Comparison of ENCODE assay signal across 7 mouse cellular contexts in genomic region chr7:140923070-140923775, GRCm38 (mm10). TPM values are rescaled to one million over a fixed set of nuclear protein-coding genes. Genes with fewer than 3 reads are reported as not detected.
DNase-seq lines count a peak whose midpoint lies in the region; ATAC-seq and TF ChIP-seq lines count a peak whose summit lies in the region.

No protein-coding gene starts in this region.

- H3K9me3 ChIP-seq in forebrain, embryonic 13.5 days (replicated peaks) = no peaks in the 10 kb centered on the region
- H3K9me3 ChIP-seq in limb, embryonic 11.5 days (ENCODE audit: control insufficient read depth, low read length) = no peaks in the 10 kb centered on the region
- H3K9me3 ChIP-seq in neural tube, embryonic 15.5 days (replicated peaks) = no peaks in the 10 kb centered on the region

- DNase-seq in liver, adult 2 months (ENCODE audit: extremely low read depth, low read depth, low spot score) = peak; percentile 79
- no peak for DNase-seq in liver
- DNase-seq in limb, embryonic 11.5 days (ENCODE audit: low spot score) = no peak
- DNase-seq in Muller cell, postnatal 12 days (ENCODE audit: inconsistent ontology term) = no peak
- DNase-seq in cerebellum, postnatal 36 days = no peak

- H3K36me3 ChIP-seq in liver, adult 2 months (ENCODE audit: control insufficient read depth, insufficient read depth, low read length) = peaks cover 30% of the 10 kb centered on the region; the same call in 1 of the 2 replicates
- H3K36me3 ChIP-seq in forebrain, embryonic 13.5 days (ENCODE audit: poor library complexity, severe bottlenecking) = no peaks in the 10 kb centered on the region
- H3K36me3 ChIP-seq in limb, embryonic 11.5 days (ENCODE audit: control insufficient read depth, insufficient read depth, low read length) = no peaks in the 10 kb centered on the region
- H3K36me3 ChIP-seq in neural tube, embryonic 15.5 days = no peaks in the 10 kb centered on the region

- TF ChIP-seq CTCF in liver, adult 2 months (IDR thresholded peaks at IDR 0.05; ENCODE audit: low read depth, low read length) = no peak

- H3K79me2 ChIP-seq in liver, adult 2 months (ENCODE audit: control insufficient read depth, insufficient read depth, low read length) = no peaks in the 10 kb centered on the region

- TF ChIP-seq POLR2A in liver, adult 2 months (IDR thresholded peaks at IDR 0.05; ENCODE audit: extremely low read depth, insufficient read depth, low read length) = no peak

- WGBS in liver, adult 2 months = 31% methylated on average over 30 of the region's 30 CpGs
- 23% methylated on average over 30 of the region's 30 CpGs for WGBS in forebrain, embryonic 13.5 days
- 22% methylated on average over 30 of the region's 30 CpGs for WGBS in limb, embryonic 11.5 days
- WGBS in neural tube, embryonic 15.5 days = 20% methylated on average over 30 of the region's 30 CpGs

- H3K4me1 ChIP-seq in liver, adult 2 months (ENCODE audit: control insufficient read depth, insufficient read depth, low read length) = peaks cover 29% of the 10 kb centered on the region
- peaks cover 18% of the 10 kb centered on the region for H3K4me1 ChIP-seq in forebrain, embryonic 13.5 days
- H3K4me1 ChIP-seq in limb, embryonic 11.5 days (ENCODE audit: control insufficient read depth, insufficient read depth, low read length) = 0 out of 2 replicates have a peak, but pooled peaks cover 5% of the 10 kb centered on the region
- peaks cover 25% of the 10 kb centered on the region for H3K4me1 ChIP-seq in neural tube, embryonic 15.5 days

- peak overlapping the region; percentile 2; the same call in 1 of the 2 replicates for H3K9ac ChIP-seq in liver, adult 2 months (ENCODE audit: low read depth, low read length)
- peak overlapping the region; percentile 57 for H3K9ac ChIP-seq in forebrain, embryonic 13.5 days
- H3K9ac ChIP-seq in limb, embryonic 11.5 days (ENCODE audit: low read length) = no peak overlapping the region
- peak overlapping the region; percentile 30 for H3K9ac ChIP-seq in neural tube, embryonic 15.5 days (replicated peaks)

- H3K4me3 ChIP-seq in liver, adult 2 months (ENCODE audit: insufficient read depth, low read depth, low read length) = no peak overlapping the region
- H3K4me3 ChIP-seq in forebrain, embryonic 13.5 days = peak overlapping the region; percentile 45
- peak overlapping the region; percentile 29 for H3K4me3 ChIP-seq in limb, embryonic 11.5 days (ENCODE audit: low read depth, low read length)
- peak overlapping the region; percentile 44 for H3K4me3 ChIP-seq in neural tube, embryonic 15.5 days (replicated peaks)

- ATAC-seq in forebrain, embryonic 13.5 days = no peak
- no peak for ATAC-seq in limb, embryonic 11.5 days (ENCODE audit: insufficient number of reproducible peaks, low FRiP score, low TSS enrichment, low read depth)
- no peak; the same call in 1 of the 2 replicates for ATAC-seq in neural tube, embryonic 15.5 days (ENCODE audit: low FRiP score)

- H3K4me2 ChIP-seq in forebrain, embryonic 13.5 days = peak overlapping the region; percentile 90
- peak overlapping the region; percentile 56 for H3K4me2 ChIP-seq in limb, embryonic 11.5 days (ENCODE audit: low read depth, severe bottlenecking)
- H3K4me2 ChIP-seq in neural tube, embryonic 15.5 days = peak overlapping the region; percentile 79

- H3K27ac ChIP-seq in liver, adult 2 months (replicated peaks; ENCODE audit: insufficient read depth, low read depth, low read length) = peak overlapping the region; percentile 39; the same call in 1 of the 2 replicates
- H3K27ac ChIP-seq in forebrain, embryonic 13.5 days = no peak overlapping the region
- no peak overlapping the region for H3K27ac ChIP-seq in limb, embryonic 11.5 days (replicated peaks; ENCODE audit: low read depth, low read length)
- H3K27ac ChIP-seq in neural tube, embryonic 15.5 days (replicated peaks) = no peak overlapping the region

- no peaks in the 10 kb centered on the region for H3K27me3 ChIP-seq in liver, adult 2 months (ENCODE audit: control insufficient read depth, insufficient read depth, low read length)
- peaks cover 70% of the 10 kb centered on the region for H3K27me3 ChIP-seq in forebrain, embryonic 13.5 days
- peaks cover 52% of the 10 kb centered on the region for H3K27me3 ChIP-seq in limb, embryonic 11.5 days (ENCODE audit: control insufficient read depth, insufficient read depth, low read length)
- peaks cover 75% of the 10 kb centered on the region for H3K27me3 ChIP-seq in neural tube, embryonic 15.5 days (replicated peaks)

RNA-seq across cellular contexts. Expression of gene Nlrp6, which starts 2.5 kb away (rescaled TPM):
- 28.9 and 33.4 TPM in 2 replicates for total RNA-seq in liver, adult 2 months (2014; rRNA removed)
- 72.9 and 119 TPM in 2 replicates for polyA plus RNA-seq in liver, adult 2 months (2012; rRNA removed)
- 0.22 and 0.28 TPM in 2 replicates for polyA plus RNA-seq in forebrain, embryonic 13.5 days (2015; fragmentation: Nextera tagmentation; extraction: Ambion mirVana)
- 0.26 TPM in 1 of 2 replicates, not detected in the other for polyA plus RNA-seq in limb, embryonic 11.5 days (2014; fragmentation: Nextera tagmentation; extraction: Ambion mirVana)
- polyA plus RNA-seq in neural tube, embryonic 15.5 days (2015; fragmentation: Nextera tagmentation; extraction: Ambion mirVana) = 0.67 and 5.6 TPM in 2 replicates

RNA-seq across cellular contexts. Expression of gene Pgghg, which starts 18.0 kb away (rescaled TPM):
- 16.6 and 19.1 TPM in 2 replicates for total RNA-seq in liver, adult 2 months (2014; rRNA removed)
- polyA plus RNA-seq in liver, adult 2 months (2012; rRNA removed) = 41.3 and 43.3 TPM in 2 replicates
- 8.2 and 9.4 TPM in 2 replicates for polyA plus RNA-seq in forebrain, embryonic 13.5 days (2015; fragmentation: Nextera tagmentation; extraction: Ambion mirVana)
- polyA plus RNA-seq in limb, embryonic 11.5 days (2014; fragmentation: Nextera tagmentation; extraction: Ambion mirVana) = 13.6 and 16.1 TPM in 2 replicates
- polyA plus RNA-seq in neural tube, embryonic 15.5 days (2015; fragmentation: Nextera tagmentation; extraction: Ambion mirVana) = 6.3 and 10.2 TPM in 2 replicates

RNA-seq across cellular contexts. Expression of gene Cox8b, which starts 23.0 kb away (rescaled TPM):
- total RNA-seq in liver, adult 2 months (2014; rRNA removed) = 0.55 and 0.81 TPM in 2 replicates
- polyA plus RNA-seq in liver, adult 2 months (2012; rRNA removed) = not detected in 2 replicates
- polyA plus RNA-seq in forebrain, embryonic 13.5 days (2015; fragmentation: Nextera tagmentation; extraction: Ambion mirVana) = not detected in 2 replicates
- 0.88 and 1.0 TPM in 2 replicates for polyA plus RNA-seq in limb, embryonic 11.5 days (2014; fragmentation: Nextera tagmentation; extraction: Ambion mirVana)
- polyA plus RNA-seq in neural tube, embryonic 15.5 days (2015; fragmentation: Nextera tagmentation; extraction: Ambion mirVana) = 1.5 and 4.8 TPM in 2 replicates

RNA-seq across cellular contexts. Expression of gene Ifitm5, which starts 26.9 kb away (rescaled TPM):
- total RNA-seq in liver, adult 2 months (2014; rRNA removed) = 0.40 and 0.55 TPM in 2 replicates
- 0.76 and 1.0 TPM in 2 replicates for polyA plus RNA-seq in liver, adult 2 months (2012; rRNA removed)
- 0.45 and 0.64 TPM in 2 replicates for polyA plus RNA-seq in forebrain, embryonic 13.5 days (2015; fragmentation: Nextera tagmentation; extraction: Ambion mirVana)
- polyA plus RNA-seq in limb, embryonic 11.5 days (2014; fragmentation: Nextera tagmentation; extraction: Ambion mirVana) = 1.7 and 1.9 TPM in 2 replicates
- 3.0 and 4.5 TPM in 2 replicates for polyA plus RNA-seq in neural tube, embryonic 15.5 days (2015; fragmentation: Nextera tagmentation; extraction: Ambion mirVana)

RNA-seq across cellular contexts. Expression of gene Gm45717, which starts 32.5 kb away (rescaled TPM):
- not detected in 2 replicates for total RNA-seq in liver, adult 2 months (2014; rRNA removed)
- not detected in 2 replicates for polyA plus RNA-seq in liver, adult 2 months (2012; rRNA removed)
- polyA plus RNA-seq in forebrain, embryonic 13.5 days (2015; fragmentation: Nextera tagmentation; extraction: Ambion mirVana) = not detected in 2 replicates
- polyA plus RNA-seq in limb, embryonic 11.5 days (2014; fragmentation: Nextera tagmentation; extraction: Ambion mirVana) = not detected in 2 replicates
- polyA plus RNA-seq in neural tube, embryonic 15.5 days (2015; fragmentation: Nextera tagmentation; extraction: Ambion mirVana) = not detected in 2 replicates

Comparison
In these comparisons a context has a peak if more than half of its experiments do, and no peak if none do; other contexts are left out.
1. RNA of gene Nlrp6, which starts 2.5 kb away (polyA plus RNA-seq): 72.9 to 119 TPM in liver, adult 2 months; 0.67 to 5.6 TPM in neural tube, embryonic 15.5 days, 0.22 to 0.28 TPM in forebrain, embryonic 13.5 days and 0.26 TPM in limb, embryonic 11.5 days; every median in the first group is over 10 times any median in the second.
2. Peak in every context shown above with its lines, with median percentiles within 50 percentile points of each other: H3K4me2 ChIP-seq.